Mouse (Mus musculus): Measurements from ENCODE around the gene Celf2.

The Celf2 gene

GRCm38 (mm10) chr2:7255386-7255785 is 254.0 kb downstream of the Celf2 start:
- no peak for TF ChIP-seq GATA4 (IDR thresholded peaks at IDR 0.05; ENCODE audit: insufficient replicate concordance, low read length)

GRCm38 (mm10) chr2:7250314-7250713 is 259.0 kb downstream of the Celf2 start:
- TF ChIP-seq GATA4 (IDR thresholded peaks at IDR 0.05; ENCODE audit: insufficient replicate concordance, low read length): no peak

GRCm38 (mm10) chr2:7249002-7249401 is 260.4 kb downstream of the Celf2 start:
- no peak for TF ChIP-seq GATA4 (IDR thresholded peaks at IDR 0.05; ENCODE audit: insufficient replicate concordance, low read length)

GRCm38 (mm10) chr2:7245958-7246774 is 263.2 kb downstream of the Celf2 start:
- no peak for TF ChIP-seq GATA4 (IDR thresholded peaks at IDR 0.05; ENCODE audit: insufficient replicate concordance, low read length)

- no peak for TF ChIP-seq GATA4 (IDR thresholded peaks at IDR 0.05; ENCODE audit: insufficient replicate concordance, low read length)
Measured at GRCm38 (mm10) chr2:7242139-7242538, 267.2 kb downstream of the Celf2 start.

- no peak for TF ChIP-seq GATA4 (IDR thresholded peaks at IDR 0.05; ENCODE audit: insufficient replicate concordance, low read length)
Measured at GRCm38 (mm10) chr2:7241523-7241941, 267.8 kb downstream of the Celf2 start.

- no peak for TF ChIP-seq GATA4 (IDR thresholded peaks at IDR 0.05; ENCODE audit: insufficient replicate concordance, low read length)
Measured at GRCm38 (mm10) chr2:7237283-7237682, 272.1 kb downstream of the Celf2 start.

- no peak for TF ChIP-seq GATA4 (IDR thresholded peaks at IDR 0.05; ENCODE audit: insufficient replicate concordance, low read length)
Measured at GRCm38 (mm10) chr2:7236452-7236851, 272.9 kb downstream of the Celf2 start.

- TF ChIP-seq GATA4 (IDR thresholded peaks at IDR 0.05; ENCODE audit: insufficient replicate concordance, low read length): no peak
Measured at GRCm38 (mm10) chr2:7235059-7235741, 274.2 kb downstream of the Celf2 start.

- no peak for TF ChIP-seq GATA4 (IDR thresholded peaks at IDR 0.05; ENCODE audit: insufficient replicate concordance, low read length)
Measured at GRCm38 (mm10) chr2:7234587-7234986, 274.8 kb downstream of the Celf2 start.

- no peak for TF ChIP-seq GATA4 (IDR thresholded peaks at IDR 0.05; ENCODE audit: insufficient replicate concordance, low read length)
Measured at GRCm38 (mm10) chr2:7233411-7233810, 276.0 kb downstream of the Celf2 start.

- no peak for TF ChIP-seq GATA4 (IDR thresholded peaks at IDR 0.05; ENCODE audit: insufficient replicate concordance, low read length)
Measured at GRCm38 (mm10) chr2:7226785-7227184, 282.6 kb downstream of the Celf2 start.

GRCm38 (mm10) chr2:7224346-7225071 is 284.9 kb downstream of the Celf2 start:
- no peak for TF ChIP-seq GATA4 (IDR thresholded peaks at IDR 0.05; ENCODE audit: insufficient replicate concordance, low read length)

GRCm38 (mm10) chr2:7223538-7223937 is 285.8 kb downstream of the Celf2 start:
- no peak for TF ChIP-seq GATA4 (IDR thresholded peaks at IDR 0.05; ENCODE audit: insufficient replicate concordance, low read length)

GRCm38 (mm10) chr2:7222886-7223285 is 286.5 kb downstream of the Celf2 start:
- no peak for TF ChIP-seq GATA4 (IDR thresholded peaks at IDR 0.05; ENCODE audit: insufficient replicate concordance, low read length)

GRCm38 (mm10) chr2:7221856-7222255 is 287.5 kb downstream of the Celf2 start:
- no peak for TF ChIP-seq GATA4 (IDR thresholded peaks at IDR 0.05; ENCODE audit: insufficient replicate concordance, low read length)
